Mouse (Mus musculus) kidney, adult 2 months (tissue): ENCODE results near the gene Uhrf1bp1. TPM values are rescaled to one million over a fixed set of nuclear protein-coding genes. Genes with fewer than 3 reads are reported as not detected.
A peak's percentile ranks its signal among the peaks of the same experiment; 100 is the strongest.

Experiments used
- DNase-seq: peaks from one replicate; pipeline ENCODE4 v3.0.0; 2021
- H3K27ac ChIP-seq: fragments of 200-500 bp; 2 replicates; pipeline ENCODE4 v1.5.1; 2012; ENCODE audit warnings: low read depth, low read length, control low read depth, inconsistent platforms; ENCODE audit not compliant: insufficient read depth
- H3K27me3 ChIP-seq: fragments of 200-500 bp; replicated peaks from 2 replicates; pipeline ENCODE4 v1.6.1; 2012; ENCODE audit warnings: mild to moderate bottlenecking, moderate library complexity, low read length, inconsistent platforms; ENCODE audit not compliant: control insufficient read depth, insufficient read depth
- H3K36me3 ChIP-seq: fragments of 200-500 bp; 2 replicates; pipeline ENCODE4 v1.6.1; 2012; ENCODE audit warnings: mild to moderate bottlenecking, moderate library complexity, low read length, inconsistent platforms; ENCODE audit not compliant: control insufficient read depth, insufficient read depth
- H3K4me1 ChIP-seq: fragments of 200-500 bp; 2 replicates; pipeline ENCODE4 v1.6.1; 2011; ENCODE audit warnings: low read length; ENCODE audit not compliant: control insufficient read depth, insufficient read depth
- H3K4me3 ChIP-seq: fragments of 200-500 bp; 2 replicates; pipeline ENCODE4 v1.5.1; 2011; ENCODE audit warnings: mild to moderate bottlenecking, low read depth, low read length, control low read depth; ENCODE audit not compliant: insufficient read depth
- CTCF ChIP-seq: fragments of 200-500 bp; conservative IDR thresholded peaks from 2 replicates; pipeline ENCODE4 v1.5.1; 2011; ENCODE audit warnings: low read depth, mild to moderate bottlenecking, control low read depth, low read length, moderate library complexity, mixed read lengths; ENCODE audit not compliant: insufficient read depth, insufficient read length
- POLR2A ChIP-seq: fragments of 200-500 bp; IDR thresholded peaks from one replicate; pipeline ENCODE4 v1.6.1; 2011; ENCODE audit warnings: low read depth, low read length, control low read depth
- WGBS: fragments of 180-500 bp; shearing (Covaris S2); methylation state at CpG from one replicate; pipeline ENCODE4 v1.1.7; 2018; 5-methylcytosine and 5-hydroxymethylcytosine counted together
- polyA plus RNA-seq: library from polyadenylated mRNA; depleted of rRNA; stranded (reverse); fragments of >200 nt; gene quantifications from 2 replicates; pipeline ENCODE4 v1.2.3, GENCODE M21; 2012

The Uhrf1bp1 gene
- polyA plus RNA-seq, 1 experiment: 8.0 TPM

DNA sequence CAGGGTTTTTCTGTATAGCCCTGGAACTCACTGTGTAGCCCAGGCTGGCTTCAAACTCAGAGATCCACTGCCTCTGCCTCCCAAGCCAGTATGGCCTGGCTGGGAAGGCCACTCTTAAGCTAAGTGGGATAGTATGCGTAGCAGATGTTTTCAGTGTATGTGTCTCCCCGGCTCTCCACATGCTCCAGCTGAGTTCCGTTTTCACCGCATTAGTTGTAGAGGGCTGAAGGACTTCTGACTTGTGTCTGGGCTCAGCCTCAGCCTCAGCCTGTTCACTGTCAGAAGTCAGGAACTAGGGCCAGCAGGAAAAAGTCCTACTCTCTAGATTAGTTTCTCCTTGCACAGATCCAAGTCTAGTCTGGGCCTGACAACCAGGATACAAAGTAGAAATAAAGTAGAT, 60.1 kb downstream of the Uhrf1bp1 start:
- Histone ChIP-seq H3K36me3 (no peaks in the 10 kb centered on the region; the same call in 1 of the 2 replicates), H3K27me3 (no peaks in the 10 kb centered on the region), H3K4me3 (no peak overlapping the region), H3K4me1 (peaks cover 9% of the 10 kb centered on the region), H3K27ac (no peak overlapping the region)
- WGBS: 78% methylated on average over 4 of the region's 4 CpGs
- DNase-seq: no peak
- TF ChIP-seq CTCF (no peak), POLR2A (no peak)

DNA sequence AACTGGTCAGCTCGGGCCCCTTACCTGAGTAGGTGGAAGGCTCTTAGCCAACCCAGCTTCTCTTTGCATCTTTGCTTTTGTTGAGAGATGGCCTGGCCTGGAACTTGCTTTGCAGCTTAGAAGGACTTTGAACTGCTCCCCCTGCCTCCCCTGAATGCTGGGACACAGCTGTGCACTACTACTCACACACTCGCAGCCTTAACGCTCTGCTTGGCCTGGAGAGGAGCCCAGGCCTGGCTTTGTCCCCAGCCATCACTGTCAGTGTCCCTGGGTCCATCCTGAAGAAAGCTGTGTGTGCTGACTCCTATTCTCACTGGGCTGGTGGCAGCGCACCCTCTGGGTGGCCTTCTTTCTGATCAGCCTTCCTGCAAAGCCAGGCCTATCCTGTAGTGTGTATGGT, 64.4 kb downstream of the Uhrf1bp1 start:
- no peak overlapping the region for H3K27ac ChIP-seq
- 54% methylated on average over 4 of the region's 4 CpGs for WGBS

DNA sequence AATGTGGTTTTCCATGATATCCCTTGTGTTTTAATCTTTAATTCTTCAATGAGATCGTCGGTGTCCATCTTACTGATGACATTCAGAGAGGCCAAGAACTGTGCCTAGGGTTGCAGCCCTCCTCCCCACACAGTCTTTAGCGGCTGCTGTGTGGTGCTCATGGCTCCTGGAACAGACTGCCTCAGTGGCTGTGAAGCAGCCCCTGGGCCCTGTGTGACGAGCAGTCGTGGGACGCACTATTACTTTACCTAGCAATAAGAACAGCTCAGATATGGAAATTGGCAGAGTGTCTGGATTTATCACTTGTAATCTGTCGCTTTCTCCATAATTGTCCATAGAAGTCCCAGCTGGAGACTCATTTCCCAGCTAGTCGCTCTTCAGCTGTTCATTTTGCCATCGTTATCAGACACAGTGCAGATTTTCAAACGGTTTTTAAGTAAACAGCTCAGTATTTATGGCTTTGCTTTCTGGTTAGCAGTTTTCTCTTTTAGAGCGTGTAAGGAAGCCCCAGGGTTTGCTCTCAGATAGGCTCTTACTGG, 66.0 kb downstream of the Uhrf1bp1 start:
- Histone ChIP-seq H3K4me1 (peaks cover 21% of the 10 kb centered on the region), H3K27me3 (no peaks in the 10 kb centered on the region), H3K4me3 (no peak overlapping the region), H3K27ac (no peak overlapping the region), H3K36me3 (no peaks in the 10 kb centered on the region)
- DNase-seq: no peak
- TF ChIP-seq POLR2A (no peak), CTCF (no peak)
- WGBS: 81% methylated on average over 11 of the region's 11 CpGs

More for the DNA sequence above, 64.4 kb downstream of the Uhrf1bp1 start:
- Histone ChIP-seq H3K27me3 (no peaks in the 10 kb centered on the region), H3K4me1 (peaks cover 18% of the 10 kb centered on the region), H3K4me3 (no peak overlapping the region), H3K36me3 (no peaks in the 10 kb centered on the region)
- TF ChIP-seq CTCF (no peak), POLR2A (no peak)
- peak; percentile 85 for DNase-seq

DNA sequence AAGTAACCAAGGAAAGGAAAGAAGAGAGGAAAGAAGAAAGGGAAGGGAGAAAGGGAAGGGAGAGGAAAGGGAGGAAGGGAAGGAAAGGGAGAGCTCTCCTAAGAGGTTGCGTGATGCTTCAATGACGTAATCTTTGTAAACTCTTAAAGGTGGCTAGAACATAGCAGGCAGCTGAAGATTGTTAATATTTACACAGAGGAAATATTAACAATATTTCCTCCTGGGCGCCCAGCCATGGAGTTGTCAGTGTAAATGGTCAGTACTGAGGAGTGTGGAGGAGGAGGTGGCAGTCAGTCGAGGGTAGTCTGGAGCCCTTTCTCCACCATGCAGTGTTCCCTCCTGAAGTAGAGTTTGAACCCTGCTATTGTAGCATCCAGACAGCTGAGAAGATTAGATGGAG, 68.8 kb downstream of the Uhrf1bp1 start:
- 27% methylated on average over 4 of the region's 4 CpGs for WGBS
- H3K27me3 ChIP-seq: no peaks in the 10 kb centered on the region
- H3K4me1 ChIP-seq: peaks cover 21% of the 10 kb centered on the region
- H3K27ac ChIP-seq: no peak overlapping the region
- H3K4me3 ChIP-seq: no peak overlapping the region
- no peaks in the 10 kb centered on the region for H3K36me3 ChIP-seq
- peak; percentile 56 for DNase-seq
- TF ChIP-seq POLR2A: no peak

DNA sequence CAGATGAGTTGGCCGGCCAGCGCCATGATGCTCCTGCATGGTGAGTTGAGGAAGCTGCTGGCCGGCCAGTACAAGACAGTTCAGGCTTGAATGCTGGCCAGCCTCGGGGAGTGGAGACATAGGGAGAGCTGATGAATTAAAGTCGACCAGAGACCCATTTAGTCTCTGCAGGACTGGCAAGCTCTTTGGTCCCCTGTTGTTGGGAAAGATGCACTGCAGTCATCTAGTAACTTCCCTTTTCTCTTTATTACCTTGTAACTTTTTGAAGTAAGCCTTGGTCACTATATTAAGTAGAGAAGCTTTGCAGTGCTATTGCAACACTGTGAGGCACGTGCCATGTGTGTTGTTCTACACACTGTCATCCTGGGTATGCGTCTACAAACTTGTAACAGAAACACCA, 69.3 kb downstream of the Uhrf1bp1 start:
- TF ChIP-seq POLR2A: no peak
- TF ChIP-seq CTCF: no peak
- no peak for DNase-seq
- Histone ChIP-seq H3K36me3 (no peaks in the 10 kb centered on the region), H3K4me3 (no peak overlapping the region), H3K27me3 (no peaks in the 10 kb centered on the region), H3K27ac (no peak overlapping the region), H3K4me1 (peaks cover 17% of the 10 kb centered on the region)
- 63% methylated on average over 7 of the region's 7 CpGs for WGBS

DNA sequence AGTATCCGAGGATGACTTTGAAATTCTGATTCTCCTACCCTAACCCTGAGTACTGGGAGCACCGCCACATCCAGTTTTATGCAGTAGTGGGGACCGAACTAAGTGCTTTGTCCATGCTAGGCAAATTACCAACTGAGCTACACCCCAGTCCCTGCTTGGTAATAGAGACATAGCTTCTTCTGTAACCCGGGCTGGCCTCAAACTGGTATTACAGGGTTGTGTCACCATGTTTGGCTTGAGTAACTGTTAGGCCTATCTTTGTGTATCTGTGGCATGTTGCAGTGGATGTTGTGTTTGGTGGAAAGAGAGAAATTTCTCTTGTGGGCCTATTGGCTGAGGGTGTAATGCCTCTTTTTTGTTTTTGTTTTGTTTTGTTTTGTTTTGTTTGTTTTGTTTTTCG, 74.0 kb downstream of the Uhrf1bp1 start:
- TF ChIP-seq POLR2A: no peak
- no peak for TF ChIP-seq CTCF
- no peak overlapping the region for H3K4me3 ChIP-seq
- H3K27ac ChIP-seq: no peak overlapping the region
- H3K36me3 ChIP-seq: no peaks in the 10 kb centered on the region
- no peaks in the 10 kb centered on the region for H3K27me3 ChIP-seq
- 94% methylated on average over 5 of the region's 5 CpGs for WGBS
- H3K4me1 ChIP-seq: 0 out of 2 replicates have a peak, but pooled peaks cover 4% of the 10 kb centered on the region
- no peak for DNase-seq

DNA sequence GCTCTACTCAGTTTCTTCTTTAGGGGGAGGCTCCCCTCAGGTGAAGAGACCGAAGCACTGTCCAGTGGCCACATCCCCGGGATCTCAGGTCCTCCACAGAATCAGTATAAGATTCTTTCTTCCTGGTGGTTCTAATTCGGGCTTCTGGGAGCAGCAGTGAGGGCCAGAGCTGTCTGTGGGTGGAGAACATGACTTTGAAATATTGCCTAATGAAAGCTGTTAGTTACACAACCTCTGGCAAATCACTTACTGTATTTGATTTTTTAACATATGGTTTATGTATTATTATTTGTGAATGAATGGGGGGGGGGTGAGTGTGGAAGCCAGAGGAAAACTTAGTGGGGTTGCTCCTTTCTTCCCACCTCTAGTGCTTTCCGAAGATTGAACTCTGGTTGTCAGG, 75.6 kb downstream of the Uhrf1bp1 start:
- TF ChIP-seq CTCF: no peak
- no peak for TF ChIP-seq POLR2A
- 65% methylated on average over 4 of the region's 4 CpGs for WGBS
- DNase-seq: no peak

More for the DNA sequence above, 75.6 kb downstream of the Uhrf1bp1 start:
- Histone ChIP-seq H3K4me3 (no peak overlapping the region), H3K36me3 (no peaks in the 10 kb centered on the region), H3K27me3 (no peaks in the 10 kb centered on the region), H3K4me1 (0 out of 2 replicates have a peak, but pooled peaks cover under 1% of the 10 kb centered on the region), H3K27ac (no peak overlapping the region)
